Mouse (Mus musculus) spleen, postnatal 0 days (tissue): ENCODE data around the gene Nmt2. TPM values are rescaled to one million over a fixed set of nuclear protein-coding genes. Genes with fewer than 3 reads are reported as not detected.

Experiments used
- polyA plus RNA-seq: library from polyadenylated mRNA; unstranded; fragments of >200 nt; fragmentation: Nextera tagmentation; extraction: Ambion mirVana; gene quantifications from 2 replicates; pipeline ENCODE4 v1.2.1, GENCODE M21; 2015

Gene Nmt2
- polyA plus RNA-seq, result 20.2 and 21.0 TPM in 2 replicates

DNA sequence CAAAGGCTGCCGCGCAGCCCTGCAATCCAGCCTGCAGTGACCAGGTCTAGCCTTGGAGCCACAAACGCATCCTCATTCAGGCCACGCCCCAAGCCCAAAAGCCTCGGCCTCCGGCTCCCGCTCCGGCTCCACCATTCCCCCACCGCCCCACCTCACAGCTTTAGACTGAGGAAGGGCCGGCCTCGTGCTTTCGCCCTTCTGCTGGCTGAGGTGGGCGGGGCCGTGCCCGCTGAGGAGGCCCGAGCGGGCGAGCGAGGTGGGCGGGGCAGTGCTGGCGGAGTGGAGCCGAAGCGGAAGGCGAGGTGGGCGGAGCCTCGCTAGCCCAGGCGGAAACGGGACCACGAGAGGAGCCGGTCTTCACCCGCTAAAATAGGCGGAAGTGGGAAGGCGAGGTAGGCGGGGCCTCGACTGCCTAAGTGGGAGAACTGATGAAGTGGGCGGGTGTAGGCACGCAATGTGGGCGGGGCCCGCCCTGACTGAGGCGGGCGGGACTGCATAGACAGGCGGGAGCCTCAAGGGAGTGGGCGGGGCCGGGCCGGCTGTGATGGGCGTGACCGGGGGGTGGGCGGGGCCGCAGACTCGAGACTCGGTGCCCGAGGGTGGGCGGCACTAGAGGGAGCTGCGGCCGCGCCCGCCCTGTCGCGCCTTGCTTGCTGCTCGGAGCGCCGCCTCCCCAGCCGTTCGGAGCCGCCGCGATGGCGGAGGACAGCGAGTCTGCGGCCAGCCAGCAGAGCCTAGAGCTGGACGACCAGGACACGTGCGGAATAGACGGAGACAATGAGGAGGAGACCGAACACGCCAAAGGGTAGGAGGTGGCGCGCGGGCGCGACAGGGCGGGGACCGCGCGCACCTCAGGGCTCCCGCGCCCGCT lies at the start of gene Nmt2:
TSS of gene Nmt2 (plus strand) at position 611 of the 871 bp plus-strand sequence.

GRCm38 (mm10) chr2:3332484-3333242 lies 48.7 kb downstream of the Nmt2 start, which contains the start of gene Rpp38:
Gene Rpp38, minus strand, starts transcription at chr2:3332643.

DNA sequence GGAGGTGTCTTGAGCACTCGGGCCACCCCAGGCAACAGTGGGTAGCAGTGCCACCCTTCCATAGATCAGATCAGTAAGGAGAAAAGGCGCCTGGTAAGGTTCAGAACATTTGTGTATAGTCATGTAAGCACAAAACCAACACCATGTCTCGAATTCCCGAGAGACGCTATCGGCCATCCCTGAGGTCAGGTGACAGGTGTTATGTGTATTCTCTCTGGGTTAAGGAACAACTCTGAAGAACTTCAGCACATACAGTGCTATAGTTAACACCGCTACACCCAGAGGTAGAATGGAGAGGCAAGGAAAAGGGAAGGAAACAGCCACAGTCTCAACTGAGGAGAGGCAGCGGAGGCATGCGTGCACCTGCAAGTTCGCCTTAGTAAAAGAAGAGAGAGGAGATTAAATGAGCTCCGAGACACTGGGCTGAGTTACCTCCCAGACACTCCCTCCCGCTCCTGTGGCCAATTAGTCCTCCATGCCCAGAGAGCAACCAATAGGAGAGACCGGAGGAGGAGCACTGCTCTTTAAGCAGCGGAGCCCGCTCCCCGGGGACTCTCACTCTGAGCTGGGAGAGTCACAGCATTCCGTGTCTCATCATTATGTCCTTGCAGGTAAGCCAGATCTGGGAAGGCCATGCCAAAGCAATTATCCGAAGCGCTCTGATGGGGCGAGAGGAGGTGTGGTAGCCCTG lies 51.7 kb downstream of the Nmt2 start, which contains the start of gene Acbd7:
TSS of gene Acbd7 (plus strand) at position 558 of the 691 bp plus-strand sequence.

Other genes starting within 250 kb of the Nmt2 start
- 6.2 and 7.7 TPM in 2 replicates for gene Fam171a1, start 170.0 kb upstream of the Nmt2 start, polyA plus RNA-seq
- gene Rpp38, start 48.4 kb downstream of the Nmt2 start, polyA plus RNA-seq, result 15.2 and 17.4 TPM in 2 replicates
- 0.34 TPM in 1 of 2 replicates, not detected in the other for gene Acbd7, start 52.0 kb downstream of the Nmt2 start, polyA plus RNA-seq
- gene Olah, start 113.0 kb downstream of the Nmt2 start, polyA plus RNA-seq, result not detected in 2 replicates
- not detected in 2 replicates for gene Meig1, start 138.4 kb downstream of the Nmt2 start, polyA plus RNA-seq
- 6.4 and 8.2 TPM in 2 replicates for gene Dclre1c, start 139.9 kb downstream of the Nmt2 start, polyA plus RNA-seq
- gene Suv39h2, start 190.8 kb downstream of the Nmt2 start, polyA plus RNA-seq, result 8.4 TPM in 2 replicates
- gene Gm45902, start 228.6 kb downstream of the Nmt2 start, polyA plus RNA-seq, result 2.0 and 2.4 TPM in 2 replicates
- 85.9 and 88.6 TPM in 2 replicates for gene Hspa14, start 228.6 kb downstream of the Nmt2 start, polyA plus RNA-seq
- gene Cdnf, start 228.8 kb downstream of the Nmt2 start, polyA plus RNA-seq, result 0.12 and 0.28 TPM in 2 replicates